Mouse (Mus musculus) liver, embryonic 16.5 days (tissue): ENCODE data around the gene Fgd1. TPM values are rescaled to one million over a fixed set of nuclear protein-coding genes. Genes with fewer than 3 reads are reported as not detected.

Source experiments
- ATAC-seq: fragments of 200-750 bp; cut with Nextera tagmentation; 2 replicates; pipeline ENCODE4 v1.8.0; 2017; ENCODE audit warnings: low read depth, mild to moderate bottlenecking, moderate number of reproducible peaks, moderate library complexity
- H3K27ac ChIP-seq: fragments of 300-500 bp; sonication (generic); 2 replicates; pipeline ENCODE4 v1.5.1; 2014; ENCODE audit warnings: mild to moderate bottlenecking, low read length
- H3K27me3 ChIP-seq: fragments of 300-500 bp; sonication (generic); 2 replicates; pipeline ENCODE4 v1.6.1; 2014; ENCODE audit warnings: low read depth, low read length, mixed read lengths; ENCODE audit not compliant: control insufficient read depth, insufficient read depth
- H3K36me3 ChIP-seq: fragments of 300-500 bp; sonication (generic); 2 replicates; pipeline ENCODE4 v1.6.1; 2014; ENCODE audit warnings: mild to moderate bottlenecking; ENCODE audit not compliant: control insufficient read depth, insufficient read depth
- H3K4me1 ChIP-seq: fragments of 300-500 bp; sonication (generic); 2 replicates; pipeline ENCODE4 v1.6.1; 2014; ENCODE audit warnings: low read depth, low read length, mixed read lengths; ENCODE audit not compliant: control insufficient read depth
- H3K4me2 ChIP-seq: fragments of 300-500 bp; sonication (generic); 2 replicates; pipeline ENCODE4 v1.6.1; 2014; ENCODE audit warnings: low read depth, low read length, mixed read lengths
- H3K4me3 ChIP-seq: fragments of 300-500 bp; sonication (generic); 2 replicates; pipeline ENCODE4 v1.5.1; 2014; ENCODE audit warnings: low read depth, mild to moderate bottlenecking, low read length
- H3K9ac ChIP-seq: fragments of 300-500 bp; sonication (generic); 2 replicates; pipeline ENCODE4 v1.6.1; 2014; ENCODE audit warnings: low read depth, low read length
- H3K9me3 ChIP-seq: fragments of 300-500 bp; sonication (generic); replicated peaks from 2 replicates; pipeline ENCODE4 v1.6.1; 2016; ENCODE audit warnings: low read length; ENCODE audit not compliant: control insufficient read depth
- WGBS: fragments of 180-500 bp; shearing (Covaris S2); extraction: QIAGEN DNeasy Blood & Tissue Kit; methylation state at CpG from one replicate; pipeline ENCODE4 v1.1.7; 2014; ENCODE audit not compliant: insufficient replicate concordance; 5-methylcytosine and 5-hydroxymethylcytosine counted together
- polyA plus RNA-seq: library from polyadenylated mRNA; unstranded; fragments of >200 nt; fragmentation: Nextera tagmentation; extraction: Ambion mirVana; gene quantifications from 2 replicates; pipeline ENCODE4 v1.2.1, GENCODE M21; 2015

The Fgd1 gene
- polyA plus RNA-seq, 1 experiment from 2014 or later: 2.0 TPM

DNA sequence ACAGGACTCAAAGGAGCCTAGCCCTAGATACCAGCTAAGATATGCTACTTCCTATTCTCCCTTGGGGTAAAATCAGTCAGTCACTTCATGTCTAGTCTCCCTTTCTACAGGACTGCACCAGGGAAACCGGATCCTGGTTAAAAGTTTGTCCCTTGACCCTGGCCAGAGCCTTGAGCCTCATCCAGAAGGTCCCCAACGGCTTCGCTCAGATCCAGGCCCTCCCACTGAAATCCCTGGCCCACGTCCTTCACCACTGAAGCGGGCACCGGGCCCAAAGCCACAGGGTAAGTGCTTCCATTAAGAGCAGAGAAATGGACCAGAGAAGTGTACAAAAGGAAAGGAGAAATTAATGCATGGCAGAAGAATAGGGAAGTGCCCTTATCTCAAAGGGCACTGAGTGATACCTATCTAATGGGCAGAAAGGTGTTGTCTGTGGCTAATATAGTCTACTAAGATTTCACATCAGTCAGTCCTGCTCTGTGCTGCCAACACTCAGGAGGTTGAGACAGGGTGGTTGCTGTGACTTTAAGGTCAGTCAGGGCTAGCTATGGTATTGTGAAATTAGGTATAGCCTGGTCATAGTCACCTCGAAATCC is 20.2 kb downstream of the Fgd1 start:
- H3K27me3 ChIP-seq: no peaks in the 10 kb centered on the region; the same call in 1 of the 2 replicates
- H3K9ac ChIP-seq: no peak overlapping the region
- H3K9me3 ChIP-seq: no peaks in the 10 kb centered on the region
- H3K4me3 ChIP-seq: no peak overlapping the region
- WGBS: 68% methylated on average over 7 of the region's 7 CpGs
- H3K4me2 ChIP-seq: no peak overlapping the region
- no peak overlapping the region for H3K27ac ChIP-seq
- no peaks in the 10 kb centered on the region for H3K36me3 ChIP-seq
- ATAC-seq: no peak
- no peaks in the 10 kb centered on the region for H3K4me1 ChIP-seq

DNA sequence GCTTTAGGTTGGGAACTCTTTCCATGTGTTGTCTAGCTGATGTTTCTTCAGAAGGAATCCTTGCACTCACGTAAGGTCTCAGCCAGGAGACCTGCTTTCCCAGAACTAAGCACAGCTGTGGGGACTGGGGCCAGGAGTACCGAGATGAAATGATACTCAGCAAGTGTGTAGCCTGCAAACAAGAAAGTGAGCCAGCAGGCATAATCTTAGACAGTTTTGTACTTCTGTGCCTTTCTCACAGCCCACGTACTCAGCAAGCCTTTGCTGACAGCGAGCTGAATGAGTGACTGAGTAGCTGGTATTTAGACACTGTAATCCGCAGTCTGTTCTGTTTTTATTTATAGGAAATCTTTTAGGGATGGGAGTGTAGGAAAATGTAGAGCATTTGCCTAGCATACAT is 21.9 kb downstream of the Fgd1 start:
- no peak overlapping the region for H3K4me2 ChIP-seq
- no peaks in the 10 kb centered on the region for H3K4me1 ChIP-seq
- ATAC-seq: no peak
- no peaks in the 10 kb centered on the region; the same call in 1 of the 2 replicates for H3K27me3 ChIP-seq
- no peak overlapping the region for H3K27ac ChIP-seq
- WGBS: 74% methylated on average over 5 of the region's 5 CpGs
- no peaks in the 10 kb centered on the region for H3K36me3 ChIP-seq
- H3K4me3 ChIP-seq: no peak overlapping the region
- H3K9ac ChIP-seq: no peak overlapping the region
- H3K9me3 ChIP-seq: no peaks in the 10 kb centered on the region

DNA sequence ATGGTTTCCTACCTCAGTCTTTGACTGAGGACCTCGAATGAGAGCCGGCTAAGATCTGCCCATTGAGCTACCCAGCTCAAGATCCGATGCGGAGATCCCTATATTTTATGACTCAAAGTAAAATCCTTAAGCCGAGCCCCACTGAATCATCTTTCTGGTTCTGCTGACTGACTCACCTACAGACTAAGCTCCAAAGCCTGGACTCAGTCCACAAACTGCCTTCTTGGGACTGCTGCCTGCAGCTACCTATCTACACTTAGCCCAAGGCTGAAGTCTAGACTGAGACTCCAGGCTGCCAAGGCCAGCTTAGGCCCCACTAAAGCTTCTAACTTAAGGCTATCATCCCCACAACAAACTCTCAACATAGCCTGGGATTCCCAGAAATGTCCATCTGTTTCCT is 30.1 kb downstream of the Fgd1 start:
- no peak overlapping the region for H3K4me3 ChIP-seq
- no peaks in the 10 kb centered on the region for H3K9me3 ChIP-seq
- no peak overlapping the region for H3K4me2 ChIP-seq
- H3K27ac ChIP-seq: no peak overlapping the region
- H3K9ac ChIP-seq: no peak overlapping the region
- H3K36me3 ChIP-seq: no peaks in the 10 kb centered on the region
- H3K27me3 ChIP-seq: no peaks in the 10 kb centered on the region
- ATAC-seq: no peak
- 86% methylated on average over 5 of the region's 5 CpGs for WGBS
- no peaks in the 10 kb centered on the region for H3K4me1 ChIP-seq

DNA sequence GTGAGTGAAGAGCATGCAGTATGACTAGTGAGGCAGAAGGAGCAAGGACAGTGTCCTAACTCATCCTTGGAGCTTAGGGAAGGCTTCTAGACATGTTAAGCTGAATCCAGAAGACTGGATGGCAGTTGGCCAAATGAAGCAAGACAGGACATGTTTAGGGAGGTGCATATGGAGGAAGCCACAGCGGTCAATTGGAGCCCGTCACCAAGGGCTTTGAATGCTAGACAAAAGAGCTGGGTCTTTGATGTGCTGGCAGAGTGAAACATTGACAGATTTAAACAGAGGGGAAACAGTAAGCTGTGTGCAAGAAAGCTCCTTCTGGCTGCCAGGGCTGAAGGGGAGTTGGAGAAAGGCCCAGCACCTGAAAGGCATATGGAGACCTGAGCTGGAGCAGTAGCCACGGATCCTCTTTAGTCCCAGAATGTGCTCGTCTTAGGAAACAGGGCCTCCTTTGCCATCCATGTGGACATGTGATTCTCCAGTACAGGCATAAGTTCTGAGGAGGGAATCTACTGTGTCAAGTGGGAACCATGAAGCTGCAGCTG is 31.1 kb downstream of the Fgd1 start:
- Histone ChIP-seq H3K9ac (no peak overlapping the region), H3K4me3 (no peak overlapping the region), H3K4me2 (no peak overlapping the region), H3K4me1 (no peaks in the 10 kb centered on the region), H3K36me3 (no peaks in the 10 kb centered on the region), H3K9me3 (no peaks in the 10 kb centered on the region), H3K27me3 (no peaks in the 10 kb centered on the region), H3K27ac (no peak overlapping the region)
- no peak for ATAC-seq
- WGBS: 60% methylated on average over 4 of the region's 4 CpGs

DNA sequence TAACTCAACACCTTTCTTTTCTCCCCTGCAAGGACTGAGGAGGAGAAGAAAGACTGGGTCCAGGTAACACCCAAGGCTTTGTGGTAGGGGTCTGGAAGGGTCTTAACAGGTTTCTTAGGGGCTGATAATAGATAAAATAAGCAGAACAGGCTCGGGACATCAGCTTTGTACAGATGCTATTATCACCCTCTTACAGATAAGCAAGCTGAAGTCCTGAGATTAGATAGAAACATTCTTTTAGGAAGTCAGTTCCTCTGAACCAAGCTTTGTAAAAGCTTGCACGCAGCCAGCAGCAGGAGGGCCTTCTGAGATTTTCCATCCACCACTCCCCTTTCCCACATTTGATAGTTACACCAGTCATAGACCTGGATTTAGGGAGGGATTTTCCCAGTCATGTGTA is 39.6 kb downstream of the Fgd1 start:
- H3K27me3 ChIP-seq: no peaks in the 10 kb centered on the region
- no peak overlapping the region for H3K9ac ChIP-seq
- H3K9me3 ChIP-seq: no peaks in the 10 kb centered on the region
- H3K36me3 ChIP-seq: no peaks in the 10 kb centered on the region; the same call in 1 of the 2 replicates
- 48% methylated on average over 2 of the region's 2 CpGs for WGBS
- H3K4me3 ChIP-seq: no peak overlapping the region
- H3K4me2 ChIP-seq: no peak overlapping the region
- H3K27ac ChIP-seq: no peak overlapping the region
- ATAC-seq: no peak
- H3K4me1 ChIP-seq: no peaks in the 10 kb centered on the region

DNA sequence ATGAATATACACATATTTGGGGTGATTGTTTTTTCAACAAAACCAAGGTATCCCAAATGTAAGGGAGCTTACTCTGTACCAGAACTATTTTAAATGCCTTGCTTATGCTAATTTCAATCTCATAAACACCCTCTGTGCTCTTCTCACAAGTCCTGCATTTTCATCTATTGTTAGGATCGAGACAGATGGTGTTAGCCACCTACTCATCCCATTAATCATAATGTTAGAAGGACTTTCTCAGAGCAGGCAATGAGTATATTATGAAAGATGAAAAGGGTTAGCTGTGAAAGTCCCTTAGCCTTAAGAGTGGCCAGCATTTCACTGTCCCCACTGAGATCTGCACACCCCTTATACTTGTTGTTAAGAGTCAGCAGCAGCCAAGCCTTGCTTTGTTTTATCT is 41.5 kb downstream of the Fgd1 start:
- no peak overlapping the region for H3K9ac ChIP-seq
- H3K4me3 ChIP-seq: no peak overlapping the region
- no peak overlapping the region for H3K4me2 ChIP-seq
- no peaks in the 10 kb centered on the region for H3K9me3 ChIP-seq
- no peaks in the 10 kb centered on the region; the same call in 1 of the 2 replicates for H3K36me3 ChIP-seq
- WGBS: 51% methylated on average over 1 of the region's 1 CpGs
- ATAC-seq: no peak
- H3K4me1 ChIP-seq: no peaks in the 10 kb centered on the region
- no peaks in the 10 kb centered on the region; the same call in 1 of the 2 replicates for H3K27me3 ChIP-seq
- H3K27ac ChIP-seq: no peak overlapping the region

DNA sequence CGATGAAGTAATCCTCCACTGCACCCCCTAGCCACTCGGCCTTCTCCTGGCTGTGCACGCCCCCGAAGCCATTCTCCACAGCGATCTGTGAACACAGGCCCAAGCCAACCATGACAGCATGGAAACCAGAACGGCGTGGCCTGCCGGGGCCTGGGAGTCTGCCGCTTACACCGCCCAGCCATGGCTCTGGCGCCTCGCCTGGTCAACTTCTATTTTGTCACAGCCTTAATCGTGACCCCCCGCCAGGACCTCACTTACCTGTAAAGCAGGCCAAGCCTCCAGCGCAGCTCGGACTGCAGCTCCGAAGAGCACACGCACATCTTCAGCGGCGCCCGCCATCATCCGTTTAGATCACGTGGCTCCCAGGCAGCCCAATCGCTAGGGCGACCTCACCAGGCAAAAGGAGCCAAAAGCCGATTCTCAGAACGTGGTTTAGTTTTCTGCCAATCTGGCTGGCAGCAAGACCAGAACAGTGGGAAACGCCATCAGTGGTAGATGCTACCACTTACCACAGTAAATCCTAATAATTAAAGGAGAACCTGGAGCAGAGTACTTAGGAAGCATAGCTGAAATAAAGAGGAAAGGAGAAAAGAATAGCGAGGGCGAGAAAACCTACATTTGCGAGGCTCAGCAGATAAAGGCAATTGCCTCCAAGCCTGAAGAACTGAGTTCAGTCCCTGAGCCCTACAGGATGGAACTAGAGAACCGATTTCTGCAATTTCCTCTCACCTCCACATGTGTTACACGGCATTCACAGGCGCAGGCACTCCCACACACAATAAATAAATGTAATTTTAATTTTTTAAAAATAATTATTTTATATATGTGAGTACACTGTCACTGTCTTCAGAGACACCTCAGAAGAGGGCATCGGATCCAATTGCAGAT is 50.5 kb downstream of the Fgd1 start, which contains the start of gene Tsr2:
Gene Tsr2, minus strand, starts transcription at position 373 of the 888 bp plus-strand sequence.
- H3K27ac ChIP-seq: no peak within 1 kb of the TSS

DNA sequence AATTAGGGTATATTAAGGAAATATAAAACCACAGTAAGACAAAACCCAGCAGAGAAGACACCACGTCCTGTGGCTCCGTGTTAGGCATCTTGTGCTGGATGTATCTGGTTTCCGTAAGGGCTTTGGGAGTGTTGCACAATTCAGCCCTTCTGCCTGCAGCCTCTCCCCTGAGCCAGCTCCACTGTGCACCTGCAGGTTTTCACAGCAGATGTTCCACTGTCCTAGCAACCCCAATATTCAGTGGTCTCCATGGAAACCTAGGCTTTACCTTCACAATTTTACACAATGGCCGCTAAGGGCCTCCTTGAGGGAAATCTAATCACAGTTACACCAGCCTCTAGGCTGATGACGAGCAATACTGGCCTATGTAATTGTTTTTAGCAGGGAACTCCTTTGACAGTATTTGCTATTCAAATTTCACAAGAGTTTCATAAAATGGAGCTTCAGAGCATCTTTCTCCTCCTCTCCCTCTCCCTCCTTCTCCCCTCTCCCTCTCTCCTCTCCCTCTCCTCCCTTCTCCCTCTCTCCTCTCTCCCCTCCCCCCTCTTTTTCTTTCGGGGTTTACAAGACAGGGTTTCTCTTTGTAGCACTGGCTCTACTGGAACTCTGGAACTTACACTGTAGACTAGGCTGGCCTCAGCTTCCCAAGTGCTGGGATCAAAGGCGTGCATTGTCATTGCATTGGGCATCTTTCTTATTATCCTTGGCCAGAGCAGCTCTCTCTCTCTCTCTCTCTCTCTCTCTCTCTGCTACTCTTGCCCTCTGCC is 61.5 kb downstream of the Fgd1 start:
- Histone ChIP-seq H3K4me1 (no peaks in the 10 kb centered on the region), H3K27me3 (0 out of 2 replicates have a peak, but pooled peaks cover 2% of the 10 kb centered on the region), H3K9me3 (no peaks in the 10 kb centered on the region), H3K36me3 (no peaks in the 10 kb centered on the region), H3K27ac (no peak overlapping the region), H3K4me3 (no peak overlapping the region), H3K9ac (no peak overlapping the region), H3K4me2 (no peak overlapping the region)
- WGBS: 45% methylated on average over 7 of the region's 7 CpGs
- ATAC-seq: no peak

More for the DNA sequence above, 50.5 kb downstream of the Fgd1 start, which contains the start of gene Tsr2:
- Histone ChIP-seq H3K9ac (peak within 1 kb of the TSS; percentile 61), H3K27me3 (no peaks in the 10 kb centered on the region; the same call in 1 of the 2 replicates), H3K4me1 (no peaks in the 10 kb centered on the region), H3K9me3 (no peaks in the 10 kb centered on the region), H3K4me2 (peak within 1 kb of the TSS; percentile 67), H3K36me3 (no peaks in the 10 kb centered on the region), H3K4me3 (peak within 1 kb of the TSS; percentile 71)
- ATAC-seq: peak; percentile 86
- 21% methylated on average over 35 of the region's 35 CpGs for WGBS
